Mouse (Mus musculus): Measurements from ENCODE around the gene Tcp1. TPM values are rescaled to one million over a fixed set of nuclear protein-coding genes. Genes with fewer than 3 reads are reported as not detected.

Gene Tcp1
- polyA plus RNA-seq, 1 experiment from 2014 or later, result 144 TPM

- peak within 1 kb of the TSS; percentile 54 for H3K9ac ChIP-seq (ENCODE audit: low read depth, low read length)
- H3K4me3 ChIP-seq (ENCODE audit: low read depth, low read length), result peak within 1 kb of the TSS; percentile 76
- no peak for TF ChIP-seq CTCF (IDR thresholded peaks at IDR 0.05; ENCODE audit: low read depth)
- H3K4me2 ChIP-seq (replicated peaks; ENCODE audit: low read depth), result peak within 1 kb of the TSS; percentile 64
- H3K9me3 ChIP-seq (ENCODE audit: control insufficient read depth), result no peaks in the 10 kb centered on the region
- under 1% methylated on average over 42 of the region's 42 CpGs for WGBS
- H3K27me3 ChIP-seq (replicated peaks; ENCODE audit: control insufficient read depth, insufficient read depth, low read length), result no peaks in the 10 kb centered on the region
- peaks cover 4% of the 10 kb centered on the region; the same call in 1 of the 2 replicates for H3K4me1 ChIP-seq (replicated peaks; ENCODE audit: control insufficient read depth, insufficient read depth, low read length)
- H3K36me3 ChIP-seq (ENCODE audit: control insufficient read depth, insufficient read depth), result peaks cover 7% of the 10 kb centered on the region
- ATAC-seq, result peak; percentile 99
- peak within 1 kb of the TSS; percentile 54; the same call in 1 of the 2 replicates for H3K27ac ChIP-seq (ENCODE audit: low read depth, low read length)
Observed at GRCm38 (mm10) chr17:12960331-12960873, 44.9 kb downstream of the Tcp1 start, which contains the start of gene Acat2. TSS of gene Acat2 (minus strand) at chr17:12960747.

- Histone ChIP-seq H3K9ac (ENCODE audit: low read depth, low read length) (no peak overlapping the region), H3K4me2 (replicated peaks; ENCODE audit: low read depth) (no peak overlapping the region), H3K36me3 (ENCODE audit: control insufficient read depth, insufficient read depth) (peaks cover 22% of the 10 kb centered on the region), H3K9me3 (ENCODE audit: control insufficient read depth) (no peaks in the 10 kb centered on the region), H3K27ac (ENCODE audit: low read depth, low read length) (no peak overlapping the region), H3K4me3 (ENCODE audit: low read depth, low read length) (no peak overlapping the region), H3K4me1 (replicated peaks; ENCODE audit: control insufficient read depth, insufficient read depth, low read length) (peaks cover 4% of the 10 kb centered on the region; the same call in 1 of the 2 replicates), H3K27me3 (replicated peaks; ENCODE audit: control insufficient read depth, insufficient read depth, low read length) (no peaks in the 10 kb centered on the region)
- no peak for TF ChIP-seq CTCF (IDR thresholded peaks at IDR 0.05; ENCODE audit: low read depth)
- ATAC-seq, result no peak
- WGBS, result 59% methylated on average over 3 of the region's 3 CpGs
Observed at GRCm38 (mm10) chr17:12963476-12963875, 48.0 kb downstream of the Tcp1 start.

- Histone ChIP-seq H3K9ac (ENCODE audit: low read depth, low read length) (no peak overlapping the region), H3K4me1 (replicated peaks; ENCODE audit: control insufficient read depth, insufficient read depth, low read length) (no peaks in the 10 kb centered on the region), H3K36me3 (ENCODE audit: control insufficient read depth, insufficient read depth) (peaks cover 33% of the 10 kb centered on the region), H3K27ac (ENCODE audit: low read depth, low read length) (no peak overlapping the region), H3K27me3 (replicated peaks; ENCODE audit: control insufficient read depth, insufficient read depth, low read length) (no peaks in the 10 kb centered on the region), H3K4me2 (replicated peaks; ENCODE audit: low read depth) (no peak overlapping the region), H3K4me3 (ENCODE audit: low read depth, low read length) (no peak overlapping the region), H3K9me3 (ENCODE audit: control insufficient read depth) (no peaks in the 10 kb centered on the region)
- no peak for ATAC-seq
- no peak for TF ChIP-seq CTCF (IDR thresholded peaks at IDR 0.05; ENCODE audit: low read depth)
- WGBS, result 96% methylated on average over 2 of the region's 2 CpGs
Observed at GRCm38 (mm10) chr17:12967173-12967572, 51.7 kb downstream of the Tcp1 start.

GRCm38 (mm10) chr17:12973851-12974250 lies 58.4 kb downstream of the Tcp1 start:
- WGBS, result 82% methylated on average over 2 of the region's 2 CpGs
- H3K4me2 ChIP-seq (replicated peaks; ENCODE audit: low read depth), result no peak overlapping the region
- no peaks in the 10 kb centered on the region for H3K9me3 ChIP-seq (ENCODE audit: control insufficient read depth)
- no peak overlapping the region for H3K4me3 ChIP-seq (ENCODE audit: low read depth, low read length)
- H3K9ac ChIP-seq (ENCODE audit: low read depth, low read length), result no peak overlapping the region
- ATAC-seq, result no peak
- no peaks in the 10 kb centered on the region for H3K4me1 ChIP-seq (replicated peaks; ENCODE audit: control insufficient read depth, insufficient read depth, low read length)
- no peak for TF ChIP-seq CTCF (IDR thresholded peaks at IDR 0.05; ENCODE audit: low read depth)
- H3K27me3 ChIP-seq (replicated peaks; ENCODE audit: control insufficient read depth, insufficient read depth, low read length), result no peaks in the 10 kb centered on the region
- H3K36me3 ChIP-seq (ENCODE audit: control insufficient read depth, insufficient read depth), result peaks cover 43% of the 10 kb centered on the region
- H3K27ac ChIP-seq (ENCODE audit: low read depth, low read length), result no peak overlapping the region

Other genes with a start within 250 kb of the Tcp1 start
- gene Slc22a1, start 239.9 kb upstream of the Tcp1 start, polyA plus RNA-seq (2015; fragmentation: Nextera tagmentation; extraction: Ambion mirVana), result 2.1 and 3.1 TPM in 2 replicates
- gene Igf2r, start 146.0 kb upstream of the Tcp1 start, polyA plus RNA-seq (2015; fragmentation: Nextera tagmentation; extraction: Ambion mirVana), result 25.1 and 28.7 TPM in 2 replicates
- 0.10 and 0.16 TPM in 2 replicates for gene Mas1, start 47.6 kb upstream of the Tcp1 start, polyA plus RNA-seq (2015; fragmentation: Nextera tagmentation; extraction: Ambion mirVana)
- gene Mrgprh, start 39.7 kb upstream of the Tcp1 start, polyA plus RNA-seq (2015; fragmentation: Nextera tagmentation; extraction: Ambion mirVana), result not detected in 2 replicates
- gene Pnldc1, start 5.5 kb upstream of the Tcp1 start, polyA plus RNA-seq (2015; fragmentation: Nextera tagmentation; extraction: Ambion mirVana), result 0.48 and 0.54 TPM in 2 replicates
- gene Mrpl18, start 644 bp downstream of the Tcp1 start, polyA plus RNA-seq (2015; fragmentation: Nextera tagmentation; extraction: Ambion mirVana), result 112 and 121 TPM in 2 replicates
- gene Acat3, start 24.9 kb downstream of the Tcp1 start, polyA plus RNA-seq (2015; fragmentation: Nextera tagmentation; extraction: Ambion mirVana), result 0.18 and 0.51 TPM in 2 replicates
- 62.7 and 69.3 TPM in 2 replicates for gene Acat2, start 45.0 kb downstream of the Tcp1 start, polyA plus RNA-seq (2015; fragmentation: Nextera tagmentation; extraction: Ambion mirVana)
- gene Wtap, start 78.5 kb downstream of the Tcp1 start, polyA plus RNA-seq (2015; fragmentation: Nextera tagmentation; extraction: Ambion mirVana), result 86.8 and 87.2 TPM in 2 replicates
- gene Sod2, start 91.1 kb downstream of the Tcp1 start, polyA plus RNA-seq (2015; fragmentation: Nextera tagmentation; extraction: Ambion mirVana), result 125 and 138 TPM in 2 replicates
- gene Gpr31b, start 136.6 kb downstream of the Tcp1 start, polyA plus RNA-seq (2015; fragmentation: Nextera tagmentation; extraction: Ambion mirVana), result 0.13 TPM in 1 of 2 replicates, not detected in the other
- 0.07 and 0.10 TPM in 2 replicates for gene Tcp10b, start 145.4 kb downstream of the Tcp1 start, polyA plus RNA-seq (2015; fragmentation: Nextera tagmentation; extraction: Ambion mirVana)
- 0.16 and 0.20 TPM in 2 replicates for gene Unc93a, start 216.1 kb downstream of the Tcp1 start, polyA plus RNA-seq (2015; fragmentation: Nextera tagmentation; extraction: Ambion mirVana)

Data from intestine, postnatal 0 days (tissue).